Mouse (Mus musculus) hindbrain, postnatal 0 days (tissue): ENCODE measurements at regions not wholly inside any gene's neighbourhood (a gene's known extent, or its start where the extent isn't known, plus 50 kb on each side); places are given as distances from the start of the nearest gene placed in this dataset.

ENCODE experiments used
- ATAC-seq: fragments of 200-750 bp; cut with Nextera tagmentation; 2 replicates; pipeline ENCODE4 v1.8.0; 2017; ENCODE audit warnings: mild to moderate bottlenecking, moderate TSS enrichment, moderate library complexity
- DNase-seq: peaks from one replicate; pipeline ENCODE4 v3.0.0-alpha.2; 2015; ENCODE audit warnings: low spot score
- H3K27ac ChIP-seq: fragments of 300-500 bp; sonication (generic); 2 replicates; pipeline ENCODE4 v1.5.1; 2014; ENCODE audit warnings: mild to moderate bottlenecking
- H3K27me3 ChIP-seq: fragments of 300-500 bp; sonication (generic); 2 replicates; pipeline ENCODE4 v1.6.1; 2014; ENCODE audit warnings: low read length, mixed read lengths; ENCODE audit not compliant: insufficient read depth
- H3K36me3 ChIP-seq: fragments of 300-500 bp; sonication (generic); 2 replicates; pipeline ENCODE4 v1.6.1; 2014; ENCODE audit warnings: low read length, mixed read lengths; ENCODE audit not compliant: insufficient read depth
- H3K4me1 ChIP-seq: fragments of 300-500 bp; sonication (generic); 2 replicates; pipeline ENCODE4 v1.6.1; 2014; ENCODE audit warnings: antibody characterized with exemption, low read length, mixed read lengths; ENCODE audit not compliant: insufficient read depth
- H3K4me2 ChIP-seq: fragments of 300-500 bp; sonication (generic); 2 replicates; pipeline ENCODE4 v1.6.1; 2014; ENCODE audit warnings: low read depth, mild to moderate bottlenecking, low read length, moderate library complexity, mixed read lengths
- H3K4me3 ChIP-seq: fragments of 300-500 bp; sonication (generic); 2 replicates; pipeline ENCODE4 v1.5.1; 2014; ENCODE audit warnings: low read length
- H3K9ac ChIP-seq: fragments of 300-500 bp; sonication (generic); replicated peaks from 2 replicates; pipeline ENCODE4 v1.6.1; 2014; ENCODE audit warnings: mild to moderate bottlenecking, low read length, moderate library complexity, mixed read lengths
- H3K9me3 ChIP-seq: fragments of 300-500 bp; sonication (generic); 2 replicates; pipeline ENCODE4 v1.6.1; 2016; ENCODE audit warnings: low read length, mixed read lengths
- CTCF ChIP-seq: IDR thresholded peaks from 2 replicates; pipeline ENCODE4 v1.5.1; 2016; ENCODE audit warnings: antibody characterized with exemption, control low read depth, low read depth
- WGBS: fragments of 180-500 bp; shearing (Covaris S2); extraction: QIAGEN DNeasy Blood & Tissue Kit; methylation state at CpG from one replicate; pipeline ENCODE4 v1.1.7; 2014; 5-methylcytosine and 5-hydroxymethylcytosine counted together

DNA sequence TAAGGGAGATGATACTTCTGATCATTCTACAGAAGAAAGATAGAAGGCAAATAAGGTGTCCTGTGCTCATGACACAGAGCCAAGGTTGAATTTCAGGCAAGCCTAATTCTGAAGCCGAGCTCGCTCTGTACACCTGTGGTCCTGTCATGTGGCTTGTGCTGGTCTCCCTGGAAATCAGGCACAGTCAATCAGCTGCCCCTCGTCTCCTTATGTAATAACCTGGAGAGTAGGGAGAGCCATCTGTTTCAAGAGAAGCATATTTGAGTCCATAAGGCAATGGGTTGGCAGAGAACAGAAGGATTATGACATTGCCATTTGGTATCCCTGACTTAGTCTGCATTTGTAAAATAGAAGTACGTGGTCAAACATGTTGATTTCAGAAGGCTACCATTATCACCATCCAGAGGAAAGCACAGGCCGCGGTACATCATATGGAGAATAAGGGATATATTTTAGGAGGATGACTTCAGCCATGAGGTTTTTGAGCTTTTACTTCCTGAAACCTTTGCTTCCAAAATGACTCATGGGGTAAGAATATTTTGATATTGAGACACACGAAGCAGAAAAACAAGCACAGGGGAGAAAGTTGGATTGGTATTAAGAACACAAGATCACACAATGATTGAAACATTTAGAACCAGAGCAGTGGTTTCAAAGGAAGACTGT is 211.9 kb downstream of the Btg1 start:
- H3K36me3 ChIP-seq = no peaks in the 10 kb centered on the region
- DNase-seq = peak; percentile 30
- no peaks in the 10 kb centered on the region for H3K9me3 ChIP-seq
- no peak overlapping the region for H3K9ac ChIP-seq
- 77% methylated on average over 7 of the region's 7 CpGs for WGBS
- no peak overlapping the region for H3K4me2 ChIP-seq
- H3K27ac ChIP-seq = no peak overlapping the region
- H3K4me1 ChIP-seq = no peaks in the 10 kb centered on the region
- H3K27me3 ChIP-seq = no peaks in the 10 kb centered on the region
- TF ChIP-seq CTCF = no peak
- ATAC-seq = no peak
- H3K4me3 ChIP-seq = no peak overlapping the region

DNA sequence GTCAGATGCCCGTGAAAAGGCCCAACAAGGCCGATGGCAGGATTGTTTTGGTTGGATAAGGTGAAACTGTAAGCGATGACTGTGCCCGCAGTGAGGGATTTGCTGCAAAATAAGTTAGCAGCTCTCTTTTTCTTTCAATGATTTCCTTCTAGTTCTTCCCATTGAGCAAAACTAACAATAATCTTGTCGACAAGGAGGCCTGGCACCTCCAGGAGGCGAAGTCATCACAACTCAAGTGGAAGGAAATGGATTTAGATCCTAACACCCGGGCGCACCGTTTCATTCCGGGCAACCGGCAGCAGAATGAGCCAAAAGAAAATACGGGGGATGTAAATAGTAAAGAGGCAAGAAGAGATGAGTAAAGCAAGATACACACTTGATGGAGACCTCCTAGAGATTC is 214.3 kb downstream of the Btg1 start:
- Histone ChIP-seq H3K9ac (no peak overlapping the region), H3K27me3 (no peaks in the 10 kb centered on the region), H3K27ac (no peak overlapping the region), H3K36me3 (no peaks in the 10 kb centered on the region), H3K4me2 (no peak overlapping the region), H3K4me1 (no peaks in the 10 kb centered on the region), H3K9me3 (no peaks in the 10 kb centered on the region), H3K4me3 (no peak overlapping the region)
- no peak for TF ChIP-seq CTCF
- 76% methylated on average over 12 of the region's 12 CpGs for WGBS
- DNase-seq (peak; percentile 14), ATAC-seq (no peak)

DNA sequence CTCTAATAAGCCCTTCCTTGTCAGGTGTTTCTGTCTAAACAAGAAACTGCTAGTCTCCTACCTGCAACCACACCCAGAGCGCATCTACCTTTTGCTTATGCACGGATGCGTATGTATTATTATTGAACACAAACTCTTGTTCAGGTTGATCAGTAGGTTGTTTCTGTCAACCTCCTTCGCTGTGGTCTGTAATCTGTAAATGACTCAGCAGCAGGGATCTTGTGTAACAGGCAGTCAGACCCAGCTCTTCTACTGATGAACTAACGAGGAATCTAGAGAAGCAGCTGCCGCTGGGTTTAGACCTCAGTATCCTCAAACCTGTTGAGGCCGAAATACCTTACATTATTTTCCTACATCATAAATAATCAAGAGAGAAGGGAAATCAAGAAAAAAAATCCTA is 220.4 kb downstream of the Btg1 start:
- Histone ChIP-seq H3K36me3 (no peaks in the 10 kb centered on the region), H3K9me3 (no peaks in the 10 kb centered on the region), H3K4me3 (no peak overlapping the region), H3K27me3 (no peaks in the 10 kb centered on the region), H3K4me1 (no peaks in the 10 kb centered on the region), H3K27ac (no peak overlapping the region), H3K4me2 (no peak overlapping the region), H3K9ac (no peak overlapping the region)
- ATAC-seq (no peak), DNase-seq (no peak)
- WGBS = 87% methylated on average over 7 of the region's 7 CpGs
- TF ChIP-seq CTCF = no peak

DNA sequence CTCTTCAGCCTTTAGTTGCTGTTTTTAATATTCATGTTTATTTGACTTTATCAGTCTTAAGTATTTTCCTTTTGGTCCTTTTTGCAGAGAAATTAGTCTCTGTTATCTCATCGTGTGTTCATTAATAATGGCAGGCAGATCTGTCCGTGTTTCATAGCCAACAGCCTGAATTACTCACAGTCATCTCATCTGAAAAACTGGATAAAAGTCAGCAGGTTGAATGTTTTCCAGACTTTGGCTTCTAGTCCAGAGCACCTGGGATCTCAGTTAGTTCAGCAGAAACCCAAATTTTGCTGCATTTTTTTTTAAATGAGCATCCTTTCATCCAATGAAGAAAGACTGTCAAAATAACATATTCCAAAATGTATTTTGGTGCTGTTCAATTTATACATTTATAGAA is 224.3 kb downstream of the Btg1 start:
- Histone ChIP-seq H3K4me1 (no peaks in the 10 kb centered on the region), H3K4me2 (no peak overlapping the region), H3K36me3 (no peaks in the 10 kb centered on the region), H3K9me3 (no peaks in the 10 kb centered on the region), H3K27ac (no peak overlapping the region), H3K27me3 (no peaks in the 10 kb centered on the region), H3K4me3 (no peak overlapping the region), H3K9ac (no peak overlapping the region)
- no peak for TF ChIP-seq CTCF
- 73% methylated on average over 2 of the region's 2 CpGs for WGBS
- ATAC-seq (no peak), DNase-seq (no peak)

DNA sequence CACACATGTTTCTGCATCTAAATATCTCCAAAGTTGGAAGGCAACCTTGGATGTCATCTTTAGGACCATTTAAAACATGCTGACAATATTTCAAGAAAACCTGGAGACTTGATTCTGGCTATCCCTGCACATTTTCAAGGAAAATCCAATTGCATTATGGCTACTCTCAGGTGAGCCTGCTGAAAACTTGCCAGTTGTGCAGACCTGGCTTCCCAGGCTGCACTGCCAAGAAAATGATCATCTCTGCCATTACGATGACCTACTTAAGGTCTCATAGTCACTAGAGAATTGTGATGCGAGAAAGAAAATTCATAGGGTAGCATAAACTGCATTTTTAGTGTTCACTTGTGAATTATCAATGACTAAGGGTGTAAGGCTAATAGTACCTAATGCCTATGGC is 225.2 kb downstream of the Btg1 start:
- WGBS = 86% methylated on average over 2 of the region's 2 CpGs
- Histone ChIP-seq H3K27me3 (no peaks in the 10 kb centered on the region), H3K4me1 (no peaks in the 10 kb centered on the region), H3K9me3 (no peaks in the 10 kb centered on the region), H3K36me3 (no peaks in the 10 kb centered on the region), H3K9ac (no peak overlapping the region), H3K27ac (no peak overlapping the region), H3K4me2 (no peak overlapping the region), H3K4me3 (no peak overlapping the region)
- DNase-seq = no peak
- no peak for TF ChIP-seq CTCF
- ATAC-seq = no peak

DNA sequence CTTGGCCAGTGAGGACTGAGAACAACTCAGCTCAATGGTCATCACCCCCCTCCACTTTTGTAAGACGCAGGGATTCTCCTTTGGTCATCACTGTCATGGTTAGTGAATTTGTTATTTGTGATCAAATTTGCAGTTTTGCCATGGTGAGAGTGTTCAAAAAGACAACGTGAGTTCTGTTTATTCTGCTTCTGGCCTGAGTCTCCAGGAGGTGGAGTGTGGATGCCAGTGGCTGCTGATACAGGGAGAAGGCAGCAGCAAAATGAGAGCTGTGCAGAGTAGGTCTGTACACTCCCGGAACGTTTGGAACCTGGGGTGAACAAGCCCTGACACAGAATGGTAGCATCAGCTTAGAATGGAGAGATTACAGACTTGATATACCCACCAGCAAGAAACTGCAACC is 229.1 kb downstream of the Btg1 start:
- H3K4me3 ChIP-seq = no peak overlapping the region
- TF ChIP-seq CTCF = no peak
- 47% methylated on average over 4 of the region's 4 CpGs for WGBS
- no peak overlapping the region for H3K27ac ChIP-seq
- no peaks in the 10 kb centered on the region for H3K36me3 ChIP-seq
- H3K27me3 ChIP-seq = no peaks in the 10 kb centered on the region
- no peak overlapping the region for H3K9ac ChIP-seq
- no peaks in the 10 kb centered on the region for H3K9me3 ChIP-seq
- H3K4me1 ChIP-seq = no peaks in the 10 kb centered on the region
- no peak overlapping the region for H3K4me2 ChIP-seq
- no peak for ATAC-seq
- DNase-seq = no peak

DNA sequence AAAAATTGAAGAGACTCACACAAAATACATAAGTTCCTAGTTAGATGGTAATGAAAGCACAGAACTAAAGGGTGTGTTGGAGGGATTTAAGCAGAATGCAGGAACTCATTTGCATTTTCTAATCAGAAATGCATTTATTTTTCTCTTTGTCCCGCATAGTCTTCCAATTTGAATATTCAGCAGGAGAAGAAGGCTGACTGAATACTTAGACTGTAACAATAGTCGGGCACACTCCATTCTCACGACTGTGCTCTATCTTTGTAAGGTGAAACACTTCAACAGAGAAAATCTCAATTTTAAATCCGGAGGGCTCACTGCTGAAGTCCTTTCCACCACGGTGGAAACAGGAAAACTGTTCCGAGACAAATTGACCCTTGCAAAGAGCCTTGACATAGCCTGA is 230.2 kb downstream of the Btg1 start:
- ATAC-seq = no peak
- no peak for TF ChIP-seq CTCF
- no peak for DNase-seq
- no peak overlapping the region for H3K4me2 ChIP-seq
- H3K4me3 ChIP-seq = no peak overlapping the region
- H3K36me3 ChIP-seq = no peaks in the 10 kb centered on the region
- WGBS = 22% methylated on average over 6 of the region's 6 CpGs
- no peaks in the 10 kb centered on the region for H3K9me3 ChIP-seq
- no peaks in the 10 kb centered on the region for H3K27me3 ChIP-seq
- H3K4me1 ChIP-seq = no peaks in the 10 kb centered on the region
- H3K27ac ChIP-seq = no peak overlapping the region
- no peak overlapping the region for H3K9ac ChIP-seq
